Comparison of ENCODE assay signal across 8 mouse cellular contexts in the genomic region with DNA sequence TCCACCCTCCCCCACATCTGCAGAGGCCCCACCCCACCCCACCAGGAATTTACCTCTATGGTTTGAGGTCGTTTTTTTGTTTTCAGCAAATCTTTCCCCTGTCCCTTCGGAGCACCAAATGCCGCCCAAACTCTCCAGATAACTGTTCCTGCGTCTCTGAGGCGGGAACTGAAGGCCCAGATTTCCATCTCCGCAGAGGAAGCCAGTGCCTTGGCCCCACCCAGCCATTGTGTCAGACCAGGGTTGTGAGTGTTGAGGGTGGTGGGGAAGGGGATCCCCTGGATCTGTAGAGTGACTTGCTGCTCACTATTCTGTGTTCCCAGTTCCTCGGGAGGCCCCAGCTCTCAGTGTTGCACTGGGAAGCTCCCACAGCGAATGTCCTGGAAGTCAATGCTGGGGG. TPM values are rescaled to one million over a fixed set of nuclear protein-coding genes. Genes with fewer than 3 reads are reported as not detected.
DNase-seq lines count a peak whose midpoint lies in the region; ATAC-seq lines count a peak whose summit lies in the region.

A gene (minus strand): TSS at position 173 of the 400 bp plus-strand sequence.

- WGBS in limb, embryonic 13.5 days: 47% methylated on average over 8 of the region's 8 CpGs
- WGBS in neural tube, embryonic 14.5 days: 39% methylated on average over 8 of the region's 8 CpGs

- no peak within 1 kb of the TSS for H3K9ac ChIP-seq in limb, embryonic 13.5 days
- no peak within 1 kb of the TSS for H3K9ac ChIP-seq in neural tube, embryonic 14.5 days (replicated peaks; ENCODE audit: low read depth, low read length)

- H3K27ac ChIP-seq in limb, embryonic 13.5 days: peak within 1 kb of the TSS; percentile 15; the same call in 1 of the 2 replicates
- H3K27ac ChIP-seq in neural tube, embryonic 14.5 days (ENCODE audit: low read depth, low read length): no peak within 1 kb of the TSS

- intact Hi-C loops in heart, postnatal 14 days (cut with DNase I): no loop called here

- peak within 1 kb of the TSS; percentile 35 for H3K4me2 ChIP-seq in limb, embryonic 13.5 days (replicated peaks)
- H3K4me2 ChIP-seq in neural tube, embryonic 14.5 days (ENCODE audit: low read depth, low read length): no peak within 1 kb of the TSS

- DNase-seq in adrenal gland, adult 18-20 months (ENCODE audit: low spot score in 2 of 2): no peak
- no peak for DNase-seq in adrenal gland, adult (ENCODE audit: inconsistent age in 2 of 2, low spot score in 1 of 2)
- DNase-seq in adrenal gland, postnatal 4 days (ENCODE audit: low spot score in 2 of 2): no peak
- DNase-seq in heart, postnatal 14 days: peak in 1 of 2 experiments; percentile 35
- no peak for DNase-seq in cerebellum, adult 8-10 months
- no peak for DNase-seq in layer of hippocampus, postnatal 14 days (ENCODE audit: low spot score in 2 of 2)

- peaks cover 50% of the 10 kb centered on the region for H3K27me3 ChIP-seq in limb, embryonic 13.5 days
- H3K27me3 ChIP-seq in neural tube, embryonic 14.5 days (ENCODE audit: control insufficient read depth, insufficient read depth, low read length): peaks cover 2% of the 10 kb centered on the region; the same call in 1 of the 2 replicates

- ATAC-seq in limb, embryonic 13.5 days (ENCODE audit: low FRiP score, low read depth): no peak
- ATAC-seq in neural tube, embryonic 14.5 days (ENCODE audit: low read depth): no peak

- no peaks in the 10 kb centered on the region for H3K36me3 ChIP-seq in limb, embryonic 13.5 days
- H3K36me3 ChIP-seq in neural tube, embryonic 14.5 days (ENCODE audit: control insufficient read depth, insufficient read depth, low read length): no peaks in the 10 kb centered on the region

- H3K4me3 ChIP-seq in limb, embryonic 13.5 days: peak within 1 kb of the TSS; percentile 9; the same call in 1 of the 2 replicates
- H3K4me3 ChIP-seq in neural tube, embryonic 14.5 days (ENCODE audit: low read depth, low read length): no peak within 1 kb of the TSS

- peaks cover 22% of the 10 kb centered on the region for H3K4me1 ChIP-seq in limb, embryonic 13.5 days
- 0 out of 2 replicates have a peak, but pooled peaks cover 7% of the 10 kb centered on the region for H3K4me1 ChIP-seq in neural tube, embryonic 14.5 days (ENCODE audit: control insufficient read depth, insufficient read depth, low read length)

- H3K9me3 ChIP-seq in limb, embryonic 13.5 days: no peaks in the 10 kb centered on the region
- no peaks in the 10 kb centered on the region for H3K9me3 ChIP-seq in neural tube, embryonic 14.5 days (ENCODE audit: control insufficient read depth, low read length)

RNA-seq across cellular contexts. Expression of the gene that starts here (rescaled TPM):
- total RNA-seq in adrenal gland, adult 18-20 months (2021): 10 to 100 TPM; 18.5 to 19.5 TPM
- total RNA-seq in adrenal gland, postnatal 4 days (2021): 10 to 100 TPM; 28.6 to 29.5 TPM
- 10 to 100 TPM; 37.9 to 46.1 TPM for total RNA-seq in heart, postnatal 14 days (2021)
- polyA plus RNA-seq in limb, embryonic 13.5 days (2015; fragmentation: Nextera tagmentation; extraction: Ambion mirVana): 6.3 and 7.2 TPM in 2 replicates
- polyA plus RNA-seq in neural tube, embryonic 14.5 days (2014; fragmentation: Nextera tagmentation; extraction: Ambion mirVana): 20.4 and 24.7 TPM in 2 replicates
- total RNA-seq in layer of hippocampus, postnatal 14 days (2021): 1 to 10 TPM; 7.6 to 9.7 TPM
